Mouse (Mus musculus) spleen, adult 2 months (tissue): ENCODE results near the gene Bola2.

Experiments
- CTCF ChIP-seq: fragments of 200-500 bp; IDR thresholded peaks from 2 replicates; pipeline ENCODE4 v1.5.1; 2011; ENCODE audit warnings: mild to moderate bottlenecking, inconsistent platforms; ENCODE audit not compliant: insufficient read depth, insufficient read length, insufficient replicate concordance; ENCODE audit errors: extremely low read depth
- POLR2A ChIP-seq: fragments of 200-500 bp; IDR thresholded peaks from 2 replicates; pipeline ENCODE4 v1.6.1; 2011; ENCODE audit warnings: low read depth, low read length, inconsistent platforms

GRCm38 (mm10) chr7:126665269-126665668 is 29.9 kb upstream of the Bola2 start:
- TF ChIP-seq CTCF (no peak), POLR2A (no peak)
